Mouse (Mus musculus) MEL (cell line): ENCODE results near the gene Surf4. TPM values are rescaled to one million over a fixed set of nuclear protein-coding genes. Genes with fewer than 3 reads are reported as not detected.
A peak's percentile ranks its signal among the peaks of the same experiment; 100 is the strongest.

ENCODE experiments used
- DNase-seq: peaks from one replicate; pipeline ENCODE4 v3.0.0; 2011; ENCODE audit warnings: low read depth, low spot score
- H3K27ac ChIP-seq: 2 replicates; pipeline ENCODE4 v1.5.1; 2012; ENCODE audit warnings: low read depth, mild to moderate bottlenecking, control low read depth, low read length, moderate library complexity; ENCODE audit not compliant: control insufficient read depth
- H3K27me3 ChIP-seq, 2 experiments: fragments of 150-350 bp in 1 of 2; sonication (generic) in 1 of 2; 2 replicates each; pipeline ENCODE4 v1.6.1; 2012; ENCODE audit warnings: low read length in 2 of 2, mild to moderate bottlenecking in 2 of 2, improper control_type of control experiment in 1 of 2, moderate library complexity in 1 of 2; ENCODE audit not compliant: insufficient read depth in 2 of 2, control insufficient read depth in 1 of 2
- H3K36me3 ChIP-seq, 2 experiments: 2 replicates each; pipeline ENCODE4 v1.6.1; 2012 to 2014; ENCODE audit warnings: low read length in 2 of 2, improper control_type of control experiment in 1 of 2, inconsistent platforms in 1 of 2, mild to moderate bottlenecking in 1 of 2; ENCODE audit not compliant: insufficient read depth in 2 of 2, control insufficient read depth in 1 of 2
- H3K4me1 ChIP-seq, 2 experiments: fragments of 150-350 bp in 1 of 2; sonication (generic) in 1 of 2; 2 replicates each; pipeline ENCODE4 v1.6.1; 2012; ENCODE audit warnings: low read length in 2 of 2, improper control_type of control experiment in 1 of 2, mild to moderate bottlenecking in 1 of 2; ENCODE audit not compliant: insufficient read depth in 2 of 2, control insufficient read depth in 1 of 2
- H3K4me3 ChIP-seq, 2 experiments: fragments of 150-350 bp in 1 of 2; sonication (generic) in 1 of 2; 2 replicates each; pipeline ENCODE4 v1.5.1; 2012; ENCODE audit warnings: low read depth in 2 of 2, low read length in 2 of 2, mild to moderate bottlenecking in 2 of 2, moderate library complexity in 2 of 2, control low read depth in 1 of 2, improper control_type of control experiment in 1 of 2; ENCODE audit not compliant: control insufficient read depth in 1 of 2, insufficient read depth in 1 of 2
- H3K79me2 ChIP-seq: 2 replicates; pipeline ENCODE4 v1.6.1; 2012; ENCODE audit warnings: mild to moderate bottlenecking, low read length, moderate library complexity; ENCODE audit not compliant: control insufficient read depth, poor library complexity, insufficient read depth
- H3K9ac ChIP-seq: 2 replicates; pipeline ENCODE4 v1.6.1; 2012; ENCODE audit warnings: low read depth, mild to moderate bottlenecking, control low read depth, low read length, moderate library complexity; ENCODE audit not compliant: control insufficient read depth, poor library complexity, severe bottlenecking
- H3K9me3 ChIP-seq: fragments of 150-350 bp; sonication (generic); replicated peaks from 2 replicates; pipeline ENCODE4 v1.6.1; 2012; ENCODE audit warnings: mild to moderate bottlenecking, low read length, improper control_type of control experiment, moderate library complexity; ENCODE audit not compliant: insufficient read depth
- BHLHE40 ChIP-seq: IDR thresholded peaks from 2 replicates; pipeline ENCODE4 v1.6.1; 2012; ENCODE audit warnings: low read depth, mild to moderate bottlenecking, inconsistent platforms, low read length, improper control_type of control experiment, borderline replicate concordance
- CHD2 ChIP-seq: IDR thresholded peaks from 2 replicates; pipeline ENCODE4 v1.6.1; 2011; ENCODE audit warnings: low read length, improper control_type of control experiment
- CTCF ChIP-seq, 3 experiments: IDR thresholded peaks in 2 of 3; conservative IDR thresholded peaks in 1 of 3; 2 replicates each; pipeline ENCODE4 v1.5.1; 2011 to 2012; ENCODE audit warnings: low read length in 3 of 3, low read depth in 2 of 3, mild to moderate bottlenecking in 2 of 3, improper control_type of control experiment in 1 of 3, inconsistent platforms in 1 of 3, mixed read lengths in 1 of 3, moderate library complexity in 1 of 3; ENCODE audit not compliant: control insufficient read depth in 1 of 3, insufficient read depth in 1 of 3, poor library complexity in 1 of 3, severe bottlenecking in 1 of 3
- E2F4 ChIP-seq: IDR thresholded peaks from 2 replicates; pipeline ENCODE4 v1.6.1; 2011; ENCODE audit warnings: low read depth, low read length, improper control_type of control experiment, borderline replicate concordance
- ELF1 ChIP-seq: IDR thresholded peaks from 2 replicates; pipeline ENCODE4 v1.6.1; 2014; ENCODE audit warnings: low read depth, mild to moderate bottlenecking, inconsistent platforms, low read length, improper control_type of control experiment, moderate library complexity
- EP300 ChIP-seq, 2 experiments: IDR thresholded peaks; 2 replicates each; pipeline ENCODE4 v1.6.1; 2011; ENCODE audit warnings: improper control_type of control experiment in 2 of 2, low read length in 2 of 2, low read depth in 1 of 2, mild to moderate bottlenecking in 1 of 2
- ETS1 ChIP-seq: IDR thresholded peaks from 2 replicates; pipeline ENCODE4 v1.6.1; 2012; ENCODE audit warnings: low read depth, mild to moderate bottlenecking, inconsistent platforms, low read length, improper control_type of control experiment, moderate library complexity
- GABPA ChIP-seq: IDR thresholded peaks from 2 replicates; pipeline ENCODE4 v1.6.1; 2012; ENCODE audit warnings: low read depth, mild to moderate bottlenecking, inconsistent platforms, low read length, improper control_type of control experiment, moderate library complexity
- GATA1 ChIP-seq: IDR thresholded peaks from 2 replicates; pipeline ENCODE4 v1.6.1; 2011; ENCODE audit warnings: low read depth, low read length, improper control_type of control experiment
- HCFC1 ChIP-seq: IDR thresholded peaks from 2 replicates; pipeline ENCODE4 v1.6.1; 2012; ENCODE audit warnings: low read depth, mild to moderate bottlenecking, inconsistent platforms, low read length, improper control_type of control experiment, moderate library complexity
- JUND ChIP-seq: IDR thresholded peaks from 2 replicates; pipeline ENCODE4 v1.6.1; 2011; ENCODE audit warnings: low read depth, mild to moderate bottlenecking, improper control_type of control experiment, low read length
- KAT2A ChIP-seq: conservative IDR thresholded peaks from 2 replicates; pipeline ENCODE4 v1.6.1; 2012; ENCODE audit warnings: low read depth, low read length, improper control_type of control experiment, inconsistent platforms
- MAFK ChIP-seq: IDR thresholded peaks from 2 replicates; pipeline ENCODE4 v1.6.1; 2011; ENCODE audit warnings: low read depth, mild to moderate bottlenecking, low read length, improper control_type of control experiment, borderline replicate concordance
- MAX ChIP-seq: IDR thresholded peaks from 2 replicates; pipeline ENCODE4 v1.6.1; 2011; ENCODE audit warnings: low read length, improper control_type of control experiment
- MAZ ChIP-seq: IDR thresholded peaks from 2 replicates; pipeline ENCODE4 v1.6.1; 2012; ENCODE audit warnings: low read depth, mild to moderate bottlenecking, inconsistent platforms, low read length, improper control_type of control experiment
- MXI1 ChIP-seq: IDR thresholded peaks from 2 replicates; pipeline ENCODE4 v1.6.1; 2011; ENCODE audit warnings: mild to moderate bottlenecking, low read depth, low read length, improper control_type of control experiment
- MYB ChIP-seq: IDR thresholded peaks from 2 replicates; pipeline ENCODE4 v1.6.1; 2011; ENCODE audit warnings: mild to moderate bottlenecking, low read depth, low read length, improper control_type of control experiment
- MYC ChIP-seq: IDR thresholded peaks from 2 replicates; pipeline ENCODE4 v1.6.1; 2011; ENCODE audit warnings: low read depth, mild to moderate bottlenecking, low read length, improper control_type of control experiment, moderate library complexity
- NELFE ChIP-seq: IDR thresholded peaks from 2 replicates; pipeline ENCODE4 v1.6.1; 2011; ENCODE audit warnings: low read depth, low read length, improper control_type of control experiment
- NRF1 ChIP-seq: IDR thresholded peaks from 2 replicates; pipeline ENCODE4 v1.6.1; 2014; ENCODE audit warnings: low read depth, mild to moderate bottlenecking, inconsistent platforms, low read length, improper control_type of control experiment, moderate library complexity; ENCODE audit not compliant: poor library complexity, insufficient read depth, severe bottlenecking
- POLR2A ChIP-seq, 2 experiments: IDR thresholded peaks; 2 replicates each; pipeline ENCODE4 v1.6.1; 2011 to 2012; ENCODE audit warnings: low read length in 2 of 2, mild to moderate bottlenecking in 2 of 2, control low read depth in 1 of 2, improper control_type of control experiment in 1 of 2, low read depth in 1 of 2, moderate library complexity in 1 of 2; ENCODE audit not compliant: control insufficient read depth in 1 of 2, insufficient read depth in 1 of 2, poor library complexity in 1 of 2
- POLR2AphosphoS2 ChIP-seq: IDR thresholded peaks from 2 replicates; pipeline ENCODE4 v1.6.1; 2011; ENCODE audit warnings: low read length, improper control_type of control experiment
- POLR2AphosphoS5 ChIP-seq: IDR thresholded peaks from 2 replicates; pipeline ENCODE4 v1.6.1; 2012; ENCODE audit warnings: low read depth, borderline replicate concordance, mild to moderate bottlenecking, inconsistent platforms, low read length, moderate library complexity, mixed read lengths
- RAD21 ChIP-seq: IDR thresholded peaks from 2 replicates; pipeline ENCODE4 v1.6.1; 2011; ENCODE audit warnings: mild to moderate bottlenecking, low read depth, low read length, improper control_type of control experiment
- RCOR1 ChIP-seq: IDR thresholded peaks from 2 replicates; pipeline ENCODE4 v1.6.1; 2012; ENCODE audit warnings: low read depth, mild to moderate bottlenecking, inconsistent platforms, low read length, improper control_type of control experiment
- SIN3A ChIP-seq: IDR thresholded peaks from 2 replicates; pipeline ENCODE4 v1.6.1; 2012; ENCODE audit warnings: low read length, improper control_type of control experiment, inconsistent platforms
- SMC3 ChIP-seq: IDR thresholded peaks from 2 replicates; pipeline ENCODE4 v1.6.1; 2011; ENCODE audit warnings: low read depth, low read length, improper control_type of control experiment
- TBP ChIP-seq: IDR thresholded peaks from 2 replicates; pipeline ENCODE4 v1.8.0; 2011; ENCODE audit warnings: low read depth, low read length, improper control_type of control experiment
- TCF12 ChIP-seq: IDR thresholded peaks from 2 replicates; pipeline ENCODE4 v1.6.1; 2014; ENCODE audit warnings: low read depth, mild to moderate bottlenecking, inconsistent platforms, low read length, improper control_type of control experiment, moderate library complexity
- UBTF ChIP-seq: IDR thresholded peaks from 2 replicates; pipeline ENCODE4 v1.6.1; 2012; ENCODE audit warnings: low read depth, mild to moderate bottlenecking, inconsistent platforms, low read length, improper control_type of control experiment, moderate library complexity, borderline replicate concordance; ENCODE audit not compliant: insufficient read depth
- USF1 ChIP-seq: IDR thresholded peaks from 2 replicates; pipeline ENCODE4 v1.6.1; 2014; ENCODE audit warnings: low read depth, mild to moderate bottlenecking, inconsistent platforms, low read length, improper control_type of control experiment, moderate library complexity
- USF2 ChIP-seq, 2 experiments: IDR thresholded peaks; 2 replicates each; pipeline ENCODE4 v1.6.1; 2011 to 2012; ENCODE audit warnings: improper control_type of control experiment in 2 of 2, low read length in 2 of 2, borderline replicate concordance in 1 of 2, inconsistent platforms in 1 of 2, low read depth in 1 of 2, mild to moderate bottlenecking in 1 of 2; ENCODE audit not compliant: insufficient read depth in 1 of 2
- ZC3H11A ChIP-seq: IDR thresholded peaks from 2 replicates; pipeline ENCODE4 v1.6.1; 2012; ENCODE audit warnings: low read depth, mild to moderate bottlenecking, inconsistent platforms, low read length, improper control_type of control experiment
- ZKSCAN1 ChIP-seq: IDR thresholded peaks from 2 replicates; pipeline ENCODE4 v1.6.1; 2012; ENCODE audit warnings: low read depth, mild to moderate bottlenecking, inconsistent platforms, low read length, improper control_type of control experiment, moderate library complexity
- ZMIZ1 ChIP-seq: IDR thresholded peaks from 2 replicates; pipeline ENCODE4 v1.6.1; 2012; ENCODE audit warnings: low read depth, mild to moderate bottlenecking, inconsistent platforms, low read length, improper control_type of control experiment, moderate library complexity
- ZNF384 ChIP-seq: IDR thresholded peaks from 2 replicates; pipeline ENCODE4 v1.6.1; 2012; ENCODE audit warnings: low read depth, mild to moderate bottlenecking, inconsistent platforms, low read length, improper control_type of control experiment
- polyA plus RNA-seq, 2 experiments: library from polyadenylated mRNA; stranded (reverse) in 1 of 2; unstranded in 1 of 2; fragments of >175 nt in 1 of 2; fragments of >200 nt in 1 of 2; gene quantifications; 2 replicates each; pipeline versions ENCODE4 v1.2.1 to v1.2.4; 2012; ENCODE audit warnings: low replicate concordance in 2 of 2, low read depth in 1 of 2; ENCODE audit not compliant: insufficient read length in 2 of 2, insufficient read depth in 1 of 2, missing spikeins in 1 of 2
- total RNA-seq: library from RNA; depleted of rRNA; stranded (reverse); fragments of 300-350 nt; gene quantifications from 2 replicates; pipeline ENCODE4 v1.2.3, GENCODE M21; 2012

The Surf4 gene
- total and polyA plus RNA-seq, 3 experiments, result 152 to 252 TPM; not detected in 1

- peak; percentile 90 for DNase-seq
- H3K36me3 ChIP-seq, result peaks cover 5 to 18% of the 10 kb centered on the region in 2 experiments; a peak in 3 of 4 replicates
- H3K9me3 ChIP-seq, result no peaks in the 10 kb centered on the region
- H3K27ac ChIP-seq, result peak within 1 kb of the TSS; percentile 67
- H3K79me2 ChIP-seq, result peaks cover 59% of the 10 kb centered on the region
- H3K4me3 ChIP-seq, result peak within 1 kb of the TSS; percentile 76 to 92
- no peaks in the 10 kb centered on the region for H3K27me3 ChIP-seq
- H3K4me1 ChIP-seq, result peaks cover 0 to 18% of the 10 kb centered on the region in 2 experiments; a peak in 2 of 4 replicates
- peak within 1 kb of the TSS; percentile 89 for H3K9ac ChIP-seq
- TF ChIP-seq MYB, result no peak; the same call in 1 of the 2 replicates
- peak; percentile 97 for TF ChIP-seq MYC
- peak; percentile 98 for TF ChIP-seq MXI1
- TF ChIP-seq KAT2A, result 0 out of 2 replicates have a peak, but pooled peaks have one; percentile 54
- peak; percentile 94 for TF ChIP-seq NELFE
- no peak for TF ChIP-seq GATA1
- TF ChIP-seq POLR2A (IDR thresholded peaks at IDR 0.05; ENCODE audit: control insufficient read depth in 1 of 2, insufficient read depth in 1 of 2, low read depth in 1 of 2, low read length in 2 of 2, poor library complexity in 1 of 2), result peak; percentile 52 to 92
- no peak for TF ChIP-seq SMC3
- peak; percentile 67 for TF ChIP-seq TCF12
- no peak for TF ChIP-seq ZNF384
- TF ChIP-seq RCOR1, result no peak
- no peak for TF ChIP-seq RAD21
- TF ChIP-seq USF2 (IDR thresholded peaks at IDR 0.05; ENCODE audit: borderline replicate concordance in 1 of 2, insufficient read depth in 1 of 2, low read depth in 1 of 2, low read length in 2 of 2), result no peak
- TF ChIP-seq ELF1, result peak; percentile 87
- TF ChIP-seq E2F4, result no peak
- TF ChIP-seq ZMIZ1, result peak; percentile 77
- no peak for TF ChIP-seq MAFK
- peak; percentile 93 for TF ChIP-seq POLR2AphosphoS2
- no peak for TF ChIP-seq NRF1
- TF ChIP-seq TBP, result peak; percentile 66
- TF ChIP-seq MAX, result peak; percentile 93
- no peak for TF ChIP-seq ZC3H11A
- TF ChIP-seq BHLHE40, result peak; percentile 36; the same call in 1 of the 2 replicates
- TF ChIP-seq UBTF, result no peak
- peak; percentile 85 for TF ChIP-seq HCFC1
- peak; percentile 87 for TF ChIP-seq USF1
- no peak for TF ChIP-seq CHD2
- peak; percentile 57; the same call in 1 of the 2 replicates for TF ChIP-seq ETS1
- TF ChIP-seq ZKSCAN1, result no peak
- 0 out of 2 replicates have a peak, but pooled peaks have one; percentile 27 for TF ChIP-seq POLR2AphosphoS5
- TF ChIP-seq GABPA, result no peak
- no peak for TF ChIP-seq CTCF (IDR thresholded peaks at IDR 0.05 in 2 of 3, conservative IDR thresholded peaks at IDR 0.05 in 1 of 3; ENCODE audit: control insufficient read depth in 1 of 3, insufficient read depth in 1 of 3, low read depth in 2 of 3, low read length in 3 of 3, poor library complexity in 1 of 3, severe bottlenecking in 1 of 3)
- peak; percentile 60 for TF ChIP-seq MAZ
- TF ChIP-seq JUND, result no peak
- TF ChIP-seq SIN3A, result peak; percentile 94
- TF ChIP-seq EP300 (IDR thresholded peaks at IDR 0.05; ENCODE audit: low read depth in 1 of 2, low read length in 2 of 2), result peak in 1 of 2 experiments; percentile 7; a peak in 1 of 4 replicates
These were observed 17.6 kb downstream of the Surf4 start, which contains the start of the genes Surf2 and Surf1 for GRCm38 (mm10) chr2:26915927-26916728. Gene Surf2 (plus strand): TSS chr2:26916367. Gene Surf1 (minus strand): TSS chr2:26916530.
